24 mouse cellular contexts compared by ENCODE assay signal in genomic region chr17:48784417-48784816, GRCm38 (mm10).
DNase-seq lines count a peak whose midpoint lies in the region; ATAC-seq and TF ChIP-seq lines count a peak whose summit lies in the region.
"Had no signal": no experiment of that assay in that cellular context is flagged by ENCODE, and none has a peak within 500 bp of the region (broad histone marks: within the 10 kb centered on the region; RNA-seq: fewer than 3 reads in every experiment).

No protein-coding gene starts in this region.

- peak; percentile 31 for DNase-seq in gastrocnemius, postnatal 10 days
- no peak for DNase-seq in gastrocnemius, adult 18-20 months (ENCODE audit: low spot score)
- peak; percentile 70 for DNase-seq in hindbrain, postnatal 0 days (ENCODE audit: low spot score)
- no peak for DNase-seq in hindbrain, embryonic 11.5 days (ENCODE audit: low spot score)
- no peak for DNase-seq in neural tube, embryonic 10.5 days (ENCODE audit: extremely low spot score, low spot score)
- DNase-seq in skeletal muscle tissue, adult 2 months (ENCODE audit: low read depth, low spot score), result peak; percentile 5
- DNase-seq: adrenal gland, postnatal 36 days; B cell, adult 2 months; cerebellum, adult 11 months; kidney, postnatal 25 days; lung, embryonic 14.5 days; thymus, adult 2 months; thymus, postnatal 4 days had no signal

- H3K27ac ChIP-seq in hindbrain, postnatal 0 days, result no peak overlapping the region
- H3K27ac ChIP-seq in hindbrain, embryonic 11.5 days (ENCODE audit: low read depth, low read length), result no peak overlapping the region
- H3K27ac ChIP-seq in neural tube, embryonic 15.5 days (replicated peaks), result 0 out of 2 replicates have a peak overlapping the region, but pooled peaks have one; percentile 9
- H3K27ac ChIP-seq: embryonic facial prominence, embryonic 12.5 days; forebrain, embryonic 12.5 days; limb, embryonic 15.5 days; liver, embryonic 14.5 days; stomach, postnatal 0 days had no signal

- H3K4me1 ChIP-seq in hindbrain, postnatal 0 days (ENCODE audit: insufficient read depth, low read length), result no peaks in the 10 kb centered on the region; the same call in 1 of the 2 replicates
- no peaks in the 10 kb centered on the region for H3K4me1 ChIP-seq in hindbrain, embryonic 11.5 days (replicated peaks; ENCODE audit: control insufficient read depth, insufficient read depth, low read length)
- H3K4me1 ChIP-seq in neural tube, embryonic 15.5 days, result 0 out of 2 replicates have a peak, but pooled peaks cover 5% of the 10 kb centered on the region
- H3K4me1 ChIP-seq: limb, embryonic 15.5 days had no signal

- H3K9me3 ChIP-seq in hindbrain, postnatal 0 days (ENCODE audit: low read length), result no peaks in the 10 kb centered on the region
- H3K9me3 ChIP-seq in hindbrain, embryonic 11.5 days (ENCODE audit: control insufficient read depth, low read length), result no peaks in the 10 kb centered on the region
- H3K9me3 ChIP-seq in neural tube, embryonic 15.5 days (replicated peaks), result no peaks in the 10 kb centered on the region
- H3K9me3 ChIP-seq: embryonic facial prominence, embryonic 12.5 days; forebrain, embryonic 12.5 days; limb, embryonic 15.5 days had no signal

- H3K27me3 ChIP-seq in hindbrain, postnatal 0 days (ENCODE audit: insufficient read depth, low read length), result no peaks in the 10 kb centered on the region
- H3K27me3 ChIP-seq in hindbrain, embryonic 11.5 days (ENCODE audit: control insufficient read depth, insufficient read depth, low read length), result no peaks in the 10 kb centered on the region
- H3K27me3 ChIP-seq in neural tube, embryonic 15.5 days (replicated peaks), result no peaks in the 10 kb centered on the region
- H3K27me3 ChIP-seq: CH12.LX; embryonic facial prominence, embryonic 12.5 days; forebrain, embryonic 12.5 days; limb, embryonic 15.5 days; Patski had no signal

- TF ChIP-seq CTCF in hindbrain, postnatal 0 days (IDR thresholded peaks at IDR 0.05; ENCODE audit: low read depth), result 0 out of 2 replicates have a peak, but pooled peaks have one; percentile 1

- no peak overlapping the region for H3K4me3 ChIP-seq in hindbrain, postnatal 0 days (ENCODE audit: low read length)
- no peak overlapping the region for H3K4me3 ChIP-seq in hindbrain, embryonic 11.5 days (ENCODE audit: low read depth, low read length)
- H3K4me3 ChIP-seq in neural tube, embryonic 15.5 days (replicated peaks), result no peak overlapping the region
- H3K4me3 ChIP-seq: embryonic facial prominence, embryonic 12.5 days; forebrain, embryonic 12.5 days; limb, embryonic 15.5 days had no signal

- H3K36me3 ChIP-seq in hindbrain, postnatal 0 days (ENCODE audit: insufficient read depth, low read length), result no peaks in the 10 kb centered on the region
- H3K36me3 ChIP-seq in hindbrain, embryonic 11.5 days (ENCODE audit: control insufficient read depth, insufficient read depth, low read length), result no peaks in the 10 kb centered on the region
- no peaks in the 10 kb centered on the region for H3K36me3 ChIP-seq in neural tube, embryonic 15.5 days
- H3K36me3 ChIP-seq: embryonic facial prominence, embryonic 12.5 days; forebrain, embryonic 12.5 days; G1E; limb, embryonic 15.5 days had no signal

- H3K9ac ChIP-seq in hindbrain, postnatal 0 days (replicated peaks; ENCODE audit: low read length), result no peak overlapping the region
- no peak overlapping the region for H3K9ac ChIP-seq in hindbrain, embryonic 11.5 days (ENCODE audit: low read depth, low read length)
- no peak overlapping the region for H3K9ac ChIP-seq in neural tube, embryonic 15.5 days (replicated peaks)
- H3K9ac ChIP-seq: embryonic facial prominence, embryonic 12.5 days; forebrain, embryonic 12.5 days; limb, embryonic 15.5 days; liver, embryonic 14.5 days; lung, embryonic 14.5 days had no signal

- no peak overlapping the region for H3K4me2 ChIP-seq in hindbrain, postnatal 0 days (ENCODE audit: low read depth, low read length)
- H3K4me2 ChIP-seq in hindbrain, embryonic 11.5 days (replicated peaks; ENCODE audit: low read depth, low read length), result no peak overlapping the region
- H3K4me2 ChIP-seq in neural tube, embryonic 15.5 days, result no peak overlapping the region
- H3K4me2 ChIP-seq: embryonic facial prominence, embryonic 12.5 days; forebrain, embryonic 12.5 days; heart, embryonic 11.5 days; limb, embryonic 15.5 days; lung, embryonic 14.5 days had no signal

- ATAC-seq in hindbrain, postnatal 0 days, result peak; percentile 86
- ATAC-seq in hindbrain, embryonic 11.5 days (ENCODE audit: low FRiP score), result no peak
- peak; percentile 43; the same call in 1 of the 2 replicates for ATAC-seq in neural tube, embryonic 15.5 days (ENCODE audit: low FRiP score)
- ATAC-seq: intestine, postnatal 0 days; Patski had no signal

- 44% methylated on average over 5 of the region's 5 CpGs for WGBS in hindbrain, postnatal 0 days
- WGBS in hindbrain, embryonic 11.5 days, result 74% methylated on average over 5 of the region's 5 CpGs
- 72% methylated on average over 5 of the region's 5 CpGs for WGBS in neural tube, embryonic 15.5 days

Comparison
In these comparisons a context has a peak if more than half of its experiments do, and no peak if none do; other contexts are left out.
1. DNase-seq: peak in gastrocnemius, postnatal 10 days (single experiment), hindbrain, postnatal 0 days (single experiment) and skeletal muscle tissue, adult 2 months (single experiment); none in gastrocnemius, adult 18-20 months (single experiment), hindbrain, embryonic 11.5 days (single experiment) and neural tube, embryonic 10.5 days (single experiment).